Mouse (Mus musculus) retina, adult 2 months (tissue): ENCODE data around the gene Lsm10.

Source experiments
- DNase-seq: peaks from one replicate; pipeline ENCODE4 v3.0.0-alpha.2; 2012; ENCODE audit warnings: low read depth, low spot score

The Lsm10 gene

DNA sequence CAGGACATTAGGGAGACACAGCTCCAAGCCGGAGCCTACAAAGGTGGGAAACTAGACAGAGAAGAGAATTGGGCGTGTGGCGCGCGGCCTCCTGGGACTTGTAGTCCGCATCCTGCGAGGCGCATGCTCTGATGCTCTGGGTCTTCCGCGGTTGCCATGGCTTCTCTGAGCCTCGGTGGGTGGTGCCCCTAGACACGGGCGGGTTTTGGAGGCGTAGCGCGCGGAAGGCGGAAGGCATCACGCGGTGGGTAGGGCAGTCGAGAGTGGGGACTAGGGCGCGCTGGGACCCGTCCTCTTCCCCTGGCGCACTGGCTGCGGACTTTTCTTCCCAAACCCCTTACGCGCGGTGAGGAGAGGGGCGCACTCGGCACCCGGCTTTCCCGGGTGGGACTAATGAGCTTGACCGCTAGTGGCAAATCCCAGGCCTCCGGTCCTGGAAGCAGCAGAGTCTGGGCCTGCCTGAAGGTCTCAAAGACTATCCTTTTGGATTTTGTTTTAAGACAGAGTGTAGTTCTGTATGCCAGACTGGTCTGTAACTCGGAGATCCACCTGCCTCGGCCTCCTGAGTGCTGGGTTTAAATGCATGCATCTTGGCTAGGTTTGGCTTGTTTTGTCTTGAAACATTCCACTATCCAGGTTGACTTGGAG lies at the start of gene Lsm10:
Gene Lsm10 (plus strand): TSS at position 160 of the 648 bp plus-strand sequence.
- peak; percentile 71 for DNase-seq

DNA sequence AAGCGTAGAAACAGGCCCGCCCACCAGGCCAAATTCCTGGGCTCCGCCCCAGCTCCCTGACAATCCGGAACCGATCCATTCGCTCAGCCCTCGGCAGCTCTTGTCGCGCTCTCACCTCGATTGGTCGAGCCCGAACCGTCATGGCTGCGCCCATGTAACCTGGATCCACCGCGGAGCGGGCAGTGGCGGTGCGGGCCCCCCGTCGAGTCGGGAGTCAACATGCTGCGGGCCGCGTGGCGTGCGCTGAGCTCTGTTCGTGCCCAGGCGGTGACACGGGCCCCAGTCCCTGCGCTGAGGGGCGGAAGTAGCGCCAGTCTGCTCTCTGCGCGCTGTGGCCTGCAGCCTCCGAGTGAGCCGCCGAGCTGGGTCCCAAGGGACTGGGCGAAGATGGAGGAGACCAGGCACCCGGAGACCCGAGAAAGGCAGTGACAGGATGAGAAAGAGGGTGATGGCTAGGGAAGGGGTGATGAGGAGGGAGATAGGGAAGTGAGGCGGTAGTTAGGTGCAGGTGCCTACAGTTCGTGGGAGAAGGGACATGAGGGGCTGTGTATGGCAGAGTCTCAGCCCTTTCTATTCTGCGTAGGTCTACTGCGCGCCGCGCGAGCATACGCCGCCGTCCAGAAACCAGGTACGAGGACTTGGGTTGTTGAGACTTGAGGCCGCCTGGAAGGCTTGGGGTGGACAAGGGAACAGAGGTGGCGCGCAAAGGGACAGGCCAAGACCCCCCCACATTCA lies 49.4 kb upstream of the Lsm10 start, which contains the start of gene Mrps15:
Gene Mrps15 (plus strand): TSS at position 75 of the 735 bp plus-strand sequence.
- DNase-seq, result peak; percentile 57

DNA sequence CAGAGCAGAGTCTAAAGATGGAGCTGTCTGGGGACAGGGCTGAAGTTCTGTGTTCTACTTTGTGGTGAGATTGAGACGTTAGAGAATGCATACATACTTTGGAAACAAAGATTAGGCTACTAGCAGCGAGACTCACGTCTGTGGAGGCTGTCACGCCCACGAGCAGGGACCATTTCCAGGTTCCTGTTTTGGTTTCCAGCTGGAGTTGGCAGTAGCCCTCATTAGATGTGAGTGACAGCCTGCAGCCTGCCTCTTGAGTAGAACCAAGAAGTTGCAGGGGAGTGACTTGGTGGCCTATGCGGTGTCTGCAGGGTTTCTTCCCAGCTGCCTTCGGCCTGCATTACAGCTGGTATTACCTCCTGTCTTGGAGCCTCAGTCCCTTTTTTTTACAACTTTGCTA lies 44.8 kb upstream of the Lsm10 start:
- no peak for DNase-seq

DNA sequence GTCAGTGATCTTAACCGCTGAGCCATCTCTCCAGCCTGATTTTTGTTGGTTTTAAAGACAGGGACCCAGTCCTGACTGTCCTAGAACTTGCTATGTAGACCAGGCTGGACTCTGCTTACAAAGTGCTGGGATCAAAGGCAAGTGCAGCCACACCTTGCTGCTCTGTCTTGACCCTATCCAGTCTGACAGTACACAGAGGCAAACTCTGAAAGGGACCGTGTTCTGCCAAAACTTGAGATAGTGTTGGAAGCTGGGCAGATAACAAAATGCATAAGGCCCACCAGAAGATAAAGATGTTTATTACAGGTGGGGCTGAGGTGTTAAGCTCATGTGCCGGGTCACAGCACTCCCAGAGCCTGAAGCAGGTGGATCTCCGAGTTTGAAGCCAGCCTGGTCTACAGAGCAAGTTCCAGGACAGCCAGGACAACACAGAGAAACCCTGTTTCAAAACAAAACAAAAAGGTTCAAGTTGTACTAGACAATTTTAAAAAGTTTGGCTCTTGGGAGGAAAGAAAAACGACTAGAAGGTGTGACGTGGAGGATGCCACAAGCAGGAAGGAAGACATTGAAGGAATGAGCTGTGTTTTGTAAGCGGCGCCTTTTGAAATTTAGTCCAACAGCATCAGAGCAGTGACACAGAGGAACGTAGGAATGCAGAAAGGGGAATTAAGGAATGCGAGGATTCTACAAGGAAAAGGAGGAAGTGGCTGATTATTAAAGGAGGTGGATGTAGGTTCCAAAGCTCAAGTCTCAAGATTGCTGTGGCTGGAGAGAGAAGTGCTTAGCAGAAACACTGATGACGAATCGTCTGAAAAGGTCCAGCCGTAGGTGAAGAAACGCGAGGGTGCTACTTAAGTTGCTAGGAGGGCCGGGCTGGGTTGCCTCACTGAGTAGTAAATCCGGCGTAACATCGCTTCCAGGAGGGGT lies 39.0 kb upstream of the Lsm10 start:
- no peak for DNase-seq

DNA sequence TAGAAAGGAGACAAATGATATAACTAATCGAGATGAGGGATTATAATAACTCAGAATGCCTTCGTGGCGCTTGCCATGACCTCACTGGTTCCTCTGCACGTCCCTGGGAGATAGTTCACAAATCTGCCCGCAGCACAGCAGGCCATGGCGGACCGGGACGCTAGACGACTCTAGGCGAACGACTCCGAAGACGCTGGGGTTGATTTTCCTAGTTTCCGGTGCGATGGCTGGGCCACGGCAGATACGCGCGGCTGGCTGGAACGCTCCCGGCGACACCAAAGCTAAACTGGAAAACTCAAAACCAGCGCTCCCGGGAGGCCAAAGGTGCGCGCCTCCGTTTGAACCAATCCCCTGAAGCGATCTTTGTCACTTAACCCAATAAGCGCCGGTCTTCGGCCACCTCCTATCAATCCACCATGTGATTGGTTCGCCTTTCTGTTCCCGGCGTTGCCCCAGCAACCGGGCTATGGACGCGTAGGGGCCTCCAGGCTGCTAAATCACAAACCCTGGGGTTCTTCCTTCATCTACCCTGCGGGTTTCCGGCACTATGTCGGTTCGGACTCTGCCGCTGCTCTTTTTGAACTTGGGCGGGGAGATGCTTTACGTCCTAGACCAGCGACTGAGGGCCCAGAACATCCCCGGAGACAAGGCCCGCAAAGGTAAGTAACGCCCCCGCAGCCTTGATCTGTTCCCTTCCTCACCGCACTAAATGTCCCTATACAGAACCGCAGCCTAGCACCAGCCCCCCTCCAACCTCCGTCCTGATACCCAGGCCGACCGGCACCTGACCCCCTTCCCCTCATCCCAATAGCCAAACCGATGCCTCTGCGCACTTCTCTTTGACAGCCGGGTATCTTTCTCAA lies 38.1 kb upstream of the Lsm10 start, which contains the start of gene Oscp1:
Gene Oscp1 (plus strand): TSS at position 432 of the 863 bp plus-strand sequence.
- DNase-seq, result peak; percentile 80

DNA sequence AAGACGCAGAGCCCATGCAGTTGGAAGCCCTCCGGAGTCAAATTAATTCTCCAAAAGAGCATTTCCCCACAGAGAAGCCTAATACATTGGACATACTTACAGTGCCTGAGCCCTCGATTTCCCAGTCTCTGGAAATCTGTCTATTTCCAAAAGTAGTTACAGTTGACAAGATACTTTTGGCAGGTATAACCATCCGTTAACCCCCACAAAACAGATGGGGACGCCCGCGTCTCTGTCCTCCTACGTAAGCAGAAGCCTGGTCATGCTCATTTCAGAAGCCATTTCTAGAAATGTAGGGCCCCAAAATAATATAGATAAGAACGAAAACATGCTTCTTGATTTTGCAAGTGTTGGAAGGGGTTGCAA lies 37.4 kb upstream of the Lsm10 start:
- no peak for DNase-seq

DNA sequence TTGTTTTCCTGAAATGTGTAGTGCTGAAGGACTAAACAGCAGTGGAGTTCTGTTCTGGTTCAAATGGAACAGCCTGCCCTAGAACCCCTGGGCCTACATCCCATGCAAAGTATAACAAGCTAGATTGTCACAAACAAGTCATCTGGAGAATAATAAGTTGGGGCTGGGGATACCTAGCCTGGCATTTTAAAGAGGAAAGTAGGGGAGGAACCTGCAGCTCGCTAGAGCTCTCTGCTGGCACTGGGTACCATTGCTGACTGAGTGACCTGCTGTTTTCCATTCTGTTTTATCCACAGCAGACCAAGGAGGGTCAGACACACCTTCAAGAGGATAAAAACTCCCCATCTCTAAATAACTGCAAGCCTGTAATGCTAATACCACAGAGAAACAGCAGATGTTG lies 33.6 kb upstream of the Lsm10 start:
- no peak for DNase-seq

DNA sequence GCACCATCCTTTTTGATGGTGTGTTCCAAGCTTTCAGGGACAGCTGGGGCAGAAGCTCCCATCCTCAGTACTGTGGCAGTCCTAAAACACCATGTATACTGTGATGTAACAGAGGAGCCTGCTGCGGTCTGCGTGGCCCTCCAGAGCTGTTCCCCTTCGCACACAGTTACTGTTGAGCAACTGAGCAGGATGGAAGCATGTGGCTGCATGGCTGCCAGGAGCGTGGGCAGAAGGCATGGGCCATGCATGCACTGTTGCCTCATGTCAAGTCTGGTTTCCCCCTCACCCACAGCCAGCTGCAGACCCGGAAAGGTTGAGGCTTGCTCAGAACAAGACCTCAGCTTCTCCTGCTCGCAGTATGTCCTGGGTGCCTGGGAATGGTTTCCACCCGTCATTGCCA lies 31.2 kb upstream of the Lsm10 start:
- DNase-seq, result no peak

DNA sequence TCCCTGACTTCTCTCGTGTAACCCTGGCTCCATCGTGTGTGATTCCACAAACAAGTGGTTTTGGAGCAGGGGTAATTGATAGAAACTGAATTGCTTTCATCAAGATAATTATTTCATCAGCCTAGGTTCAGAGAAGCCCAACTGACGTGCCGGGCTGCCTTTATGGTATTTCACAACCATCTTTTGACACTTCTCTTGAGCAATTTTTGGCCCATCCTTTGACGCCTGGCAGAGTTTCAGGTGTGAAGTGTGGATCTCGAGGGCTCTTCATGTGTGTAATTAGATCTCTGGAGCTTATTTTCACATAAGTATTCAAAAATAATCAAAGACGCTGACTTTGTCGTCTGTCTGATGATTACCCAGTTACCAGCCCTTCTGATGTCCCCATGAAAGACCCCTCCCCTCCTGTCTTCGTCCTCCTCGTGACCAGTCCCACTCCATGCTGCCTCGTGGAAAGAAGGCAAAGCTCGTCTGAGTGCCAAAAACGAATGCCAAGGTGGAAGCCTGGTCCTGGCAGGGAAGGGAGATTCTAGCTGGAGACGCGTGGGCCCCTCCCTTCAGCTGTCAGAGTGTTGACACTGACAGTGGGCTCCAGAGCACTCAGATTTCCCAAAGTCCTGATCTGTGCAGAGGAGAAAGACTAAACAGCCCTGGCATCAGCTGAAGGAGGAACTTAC lies 28.9 kb upstream of the Lsm10 start:
- no peak for DNase-seq

DNA sequence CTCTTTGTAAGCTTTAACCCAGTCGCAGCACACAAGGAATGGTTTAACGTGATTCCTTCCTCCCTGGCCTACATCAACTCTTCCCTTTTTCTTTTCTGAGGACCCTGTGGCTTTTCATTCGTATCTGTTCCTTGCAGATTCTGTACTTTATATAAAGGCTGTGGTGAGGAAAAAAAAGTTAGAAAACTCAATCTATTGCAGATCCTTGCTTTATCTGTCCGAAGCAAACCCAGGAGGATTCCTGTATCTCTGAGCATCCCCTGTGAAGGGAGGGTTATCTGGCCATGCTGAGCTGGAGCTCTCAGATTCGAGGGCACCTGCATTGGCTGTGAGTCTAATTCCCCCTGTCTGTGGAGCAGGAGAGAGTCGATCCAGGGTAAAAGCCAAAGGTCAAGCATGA lies 27.6 kb upstream of the Lsm10 start:
- DNase-seq, result no peak

DNA sequence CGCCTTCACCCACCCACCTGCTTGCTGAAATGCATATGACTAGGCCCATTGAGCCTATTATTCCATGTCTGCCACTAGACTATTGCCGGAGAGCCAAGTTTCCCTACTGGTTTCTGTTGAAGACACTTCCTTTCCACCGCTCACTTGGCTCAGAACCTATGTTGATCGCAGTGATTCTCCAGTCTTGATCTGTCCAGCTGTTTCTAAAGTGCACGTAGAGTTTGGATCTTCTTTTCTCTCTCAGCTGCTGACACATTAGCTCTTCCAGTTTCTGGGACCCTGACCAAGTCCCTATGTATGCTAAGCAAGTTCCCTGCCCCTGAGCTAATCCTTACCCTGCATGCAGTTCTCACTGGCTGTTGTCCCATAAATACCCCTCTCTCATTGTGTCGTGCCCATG lies 18.6 kb upstream of the Lsm10 start:
- DNase-seq, result no peak

DNA sequence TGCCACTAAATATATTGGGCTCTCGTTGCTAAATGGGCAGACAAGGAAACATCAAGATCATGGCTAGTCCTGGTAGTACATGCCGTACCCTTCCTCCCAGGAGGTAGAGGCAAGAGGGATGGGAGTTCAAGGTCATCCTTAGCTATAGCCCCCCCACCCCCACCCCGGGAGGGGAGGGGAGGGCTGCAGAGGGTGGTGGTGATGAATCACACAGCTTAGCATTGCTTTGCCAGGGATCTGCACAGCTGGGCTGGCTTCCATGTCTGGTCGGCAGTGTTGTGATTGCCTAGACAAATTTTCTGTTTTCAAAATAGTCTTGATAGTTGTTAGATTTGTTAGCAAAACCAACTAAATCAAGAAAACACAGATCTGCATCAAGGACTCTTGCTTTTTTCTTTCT lies 17.2 kb upstream of the Lsm10 start:
- no peak for DNase-seq

DNA sequence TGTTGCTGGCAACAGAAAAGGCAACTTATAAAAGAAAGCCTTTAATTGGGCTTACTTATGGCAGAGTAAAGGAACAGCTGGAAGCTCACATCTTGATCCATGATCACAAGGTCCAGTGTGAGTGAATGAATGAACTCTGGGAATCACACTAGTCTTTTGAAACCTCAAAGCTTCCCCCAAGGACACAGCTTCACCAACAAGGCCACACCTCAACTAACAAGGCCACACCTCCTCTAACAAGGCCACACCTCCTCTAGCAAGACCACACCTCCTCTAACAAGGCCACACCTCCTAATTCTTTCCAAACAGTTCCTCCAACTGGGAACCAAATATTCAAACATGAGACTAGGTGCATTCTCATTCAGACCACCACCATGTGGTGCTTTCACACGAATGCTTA lies 14.8 kb upstream of the Lsm10 start:
- no peak for DNase-seq

DNA sequence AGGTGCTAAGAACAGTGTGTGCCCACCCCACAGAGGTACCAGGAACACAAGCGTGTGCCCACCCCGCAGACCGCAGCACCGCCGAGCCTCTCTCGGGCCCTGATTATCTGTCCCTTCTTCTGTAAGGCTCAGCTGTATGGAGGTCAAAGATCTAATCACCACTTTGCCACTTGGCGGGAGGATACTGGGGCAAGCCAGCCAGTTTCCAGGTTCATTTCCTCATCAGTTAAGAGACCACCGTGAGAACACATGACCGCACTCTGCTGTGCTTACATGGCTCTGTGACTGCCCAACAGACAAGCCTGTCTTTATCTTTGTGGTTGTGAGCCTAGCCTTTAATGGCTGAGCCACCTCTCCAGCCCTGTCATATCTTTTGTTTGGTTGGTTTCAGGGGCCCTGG lies 13.4 kb upstream of the Lsm10 start:
- DNase-seq, result no peak

DNA sequence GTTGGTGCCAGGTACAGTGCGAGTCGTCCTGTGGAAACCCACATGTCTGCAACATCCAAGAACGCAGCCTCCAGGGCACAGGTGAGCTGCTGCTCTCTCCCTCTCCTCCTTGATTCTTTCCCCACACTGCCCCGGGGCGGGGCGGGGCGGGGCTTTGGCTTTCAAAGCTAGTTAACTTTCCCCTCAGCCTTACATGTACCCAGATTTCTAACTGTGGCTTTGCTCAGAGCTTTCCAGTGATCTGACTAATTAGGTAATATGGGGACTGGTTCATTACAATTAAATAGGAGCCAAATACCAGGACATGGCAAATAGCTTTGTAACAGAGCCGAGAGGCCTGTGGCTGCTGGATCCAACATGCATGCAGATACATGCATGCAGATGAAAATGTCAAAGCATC lies 12.0 kb upstream of the Lsm10 start:
- DNase-seq, result no peak

DNA sequence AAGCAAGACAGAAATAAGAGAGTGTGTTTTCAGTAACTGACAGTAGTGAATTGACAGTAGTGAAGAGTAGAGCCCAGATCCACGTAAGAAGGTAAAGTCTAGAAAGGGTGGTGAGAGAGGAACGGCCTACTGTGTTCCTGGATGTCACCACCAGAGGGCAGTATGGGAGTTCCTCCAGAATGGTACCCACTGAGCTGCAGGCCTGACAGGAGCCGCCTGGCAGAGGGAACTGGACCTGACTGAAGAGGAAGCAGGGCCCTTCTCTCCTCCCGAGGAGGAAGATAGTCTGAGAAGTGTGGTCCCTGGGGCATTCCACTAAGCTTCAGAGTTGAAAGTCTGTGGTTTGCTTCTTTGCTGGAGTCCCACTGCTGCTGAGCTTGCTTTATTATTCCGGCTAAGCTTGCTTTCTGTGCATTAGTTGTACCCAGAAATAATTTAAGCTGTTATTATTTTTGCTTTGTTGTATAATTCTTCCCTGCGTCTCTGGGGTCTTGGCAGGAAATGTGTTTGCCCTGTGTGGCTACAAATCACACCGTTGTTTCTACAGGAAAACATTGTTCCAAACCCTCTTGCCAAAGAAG lies 10.3 kb upstream of the Lsm10 start:
- peak; percentile 65 for DNase-seq

DNA sequence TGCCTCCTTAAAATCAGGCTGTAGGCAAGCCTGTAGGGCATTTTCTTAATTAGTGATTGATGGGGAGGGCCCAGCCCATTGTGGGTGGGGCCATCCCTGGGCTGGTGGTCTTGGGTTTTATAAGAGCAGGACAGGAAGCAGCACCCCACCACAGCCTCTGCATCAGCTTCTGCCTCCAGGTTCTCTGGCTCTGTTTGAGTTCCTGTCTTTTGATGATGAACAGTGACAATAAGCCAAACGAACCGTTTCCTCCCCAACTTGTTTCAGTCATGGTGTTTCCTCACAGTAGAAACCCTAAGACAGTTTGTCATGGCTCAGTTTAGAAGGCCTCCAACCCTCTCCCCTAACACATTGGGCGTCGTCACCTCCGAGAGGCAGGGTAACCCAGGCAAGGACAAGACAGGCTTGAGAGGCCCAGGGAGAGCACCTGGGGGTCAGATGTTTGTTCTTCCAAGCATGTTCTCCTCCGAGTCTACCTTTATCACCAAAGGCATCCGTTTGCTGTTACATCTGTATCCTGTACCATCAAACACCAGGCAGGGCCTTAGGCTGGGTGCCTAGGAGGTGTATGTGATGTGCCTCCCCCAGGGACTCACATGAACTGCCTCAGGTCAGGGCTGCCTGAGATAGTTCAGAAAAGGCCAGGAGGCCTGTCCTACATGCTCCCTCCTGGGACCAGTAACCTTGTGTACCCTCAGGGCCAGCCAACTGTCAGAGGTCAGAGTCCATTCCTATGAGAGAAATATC lies 6.1 kb upstream of the Lsm10 start:
- no peak for DNase-seq

DNA sequence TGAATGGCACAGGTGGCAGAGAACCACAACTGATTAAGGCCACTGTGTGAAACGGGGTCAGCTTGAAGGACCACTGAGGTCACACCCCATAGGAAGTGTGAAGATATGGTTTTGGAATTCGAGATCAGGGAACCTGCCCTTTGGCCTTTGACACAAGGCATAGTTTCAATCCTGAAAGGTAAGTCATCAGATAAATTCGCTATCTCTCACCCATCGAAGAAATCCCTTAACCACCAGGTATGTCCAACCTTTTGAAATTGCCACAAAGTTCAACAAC lies 5.6 kb upstream of the Lsm10 start:
- DNase-seq, result no peak

DNA sequence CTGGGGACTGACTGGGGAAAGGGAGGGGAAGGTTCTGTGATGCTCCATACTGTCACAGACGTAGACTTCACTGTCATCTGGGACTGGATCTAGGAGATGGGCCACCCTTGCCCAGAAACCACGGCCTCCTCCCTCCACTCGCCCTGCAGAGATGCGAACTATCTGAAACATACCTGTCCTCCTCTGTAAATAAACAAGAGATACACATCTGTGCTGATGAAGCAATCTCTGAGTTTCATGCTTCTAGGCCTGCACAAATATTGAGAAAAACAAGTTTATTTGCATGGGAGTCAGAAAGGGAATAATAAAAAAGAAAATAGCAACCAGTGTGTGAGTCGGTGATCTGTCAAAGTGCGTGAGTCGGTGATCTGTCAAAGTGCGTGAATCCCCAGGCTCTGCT lies 4.5 kb upstream of the Lsm10 start:
- no peak for DNase-seq
